ENCODE assay signal across 10 mouse cellular contexts in genomic region chr7:65369101-65369500, GRCm38 (mm10).
DNase-seq lines count a peak whose midpoint lies in the region; ATAC-seq and TF ChIP-seq lines count a peak whose summit lies in the region.
"Had no signal": no experiment of that assay in that cellular context is flagged by ENCODE, and none has a peak within 500 bp of the region (broad histone marks: within the 10 kb centered on the region; RNA-seq: fewer than 3 reads in every experiment).

No protein-coding gene starts in this region.

- H3K36me3 ChIP-seq in forebrain, embryonic 11.5 days (ENCODE audit: control insufficient read depth, insufficient read depth, low read length) = no peaks in the 10 kb centered on the region
- H3K36me3 ChIP-seq in limb, embryonic 10.5 days = no peaks in the 10 kb centered on the region
- no peaks in the 10 kb centered on the region for H3K36me3 ChIP-seq in neural tube, embryonic 14.5 days (ENCODE audit: control insufficient read depth, insufficient read depth, low read length)

- peak overlapping the region; percentile 49 for H3K4me2 ChIP-seq in forebrain, embryonic 11.5 days (ENCODE audit: low read depth, low read length, severe bottlenecking)
- peak overlapping the region; percentile 41 for H3K4me2 ChIP-seq in neural tube, embryonic 14.5 days (ENCODE audit: low read depth, low read length)

- peaks cover 10% of the 10 kb centered on the region; the same call in 1 of the 2 replicates for H3K4me1 ChIP-seq in forebrain, embryonic 11.5 days (replicated peaks; ENCODE audit: control insufficient read depth, insufficient read depth, low read length)
- peaks cover 31% of the 10 kb centered on the region for H3K4me1 ChIP-seq in limb, embryonic 10.5 days
- peaks cover 3% of the 10 kb centered on the region for H3K4me1 ChIP-seq in neural tube, embryonic 14.5 days (ENCODE audit: control insufficient read depth, insufficient read depth, low read length)

- no peak for ATAC-seq in forebrain, embryonic 11.5 days (replicated peaks; ENCODE audit: low FRiP score)
- no peak for ATAC-seq in neural tube, embryonic 14.5 days (ENCODE audit: low read depth)
- ATAC-seq in monocyte, adult 5-6 weeks (replicated peaks; ENCODE audit: insufficient number of reproducible peaks, low FRiP score, low TSS enrichment, poor library complexity, severe bottlenecking) = no peak
- ATAC-seq: Patski had no signal

- H3K9me3 ChIP-seq in forebrain, embryonic 11.5 days (ENCODE audit: control insufficient read depth, low read length) = no peaks in the 10 kb centered on the region
- H3K9me3 ChIP-seq in limb, embryonic 10.5 days (replicated peaks) = no peaks in the 10 kb centered on the region
- no peaks in the 10 kb centered on the region for H3K9me3 ChIP-seq in neural tube, embryonic 14.5 days (ENCODE audit: control insufficient read depth, low read length)

- H3K27ac ChIP-seq in layer of hippocampus, adult 2 months = peak overlapping the region; percentile 94
- no peak overlapping the region for H3K27ac ChIP-seq in forebrain, embryonic 11.5 days (ENCODE audit: low read depth, low read length)
- no peak overlapping the region for H3K27ac ChIP-seq in limb, embryonic 10.5 days
- no peak overlapping the region for H3K27ac ChIP-seq in neural tube, embryonic 14.5 days (ENCODE audit: low read depth, low read length)

- peak overlapping the region; percentile 86 for H3K4me3 ChIP-seq in layer of hippocampus, adult 2 months
- peak overlapping the region; percentile 26 for H3K4me3 ChIP-seq in forebrain, embryonic 11.5 days (ENCODE audit: low read depth, low read length)
- H3K4me3 ChIP-seq in limb, embryonic 10.5 days = peak overlapping the region; percentile 88
- H3K4me3 ChIP-seq in neural tube, embryonic 14.5 days (ENCODE audit: low read depth, low read length) = peak overlapping the region; percentile 80

- no peaks in the 10 kb centered on the region for H3K27me3 ChIP-seq in forebrain, embryonic 11.5 days (ENCODE audit: control insufficient read depth, insufficient read depth, low read length)
- H3K27me3 ChIP-seq in limb, embryonic 10.5 days (ENCODE audit: low read depth, poor library complexity, severe bottlenecking) = no peaks in the 10 kb centered on the region
- H3K27me3 ChIP-seq in neural tube, embryonic 14.5 days (ENCODE audit: control insufficient read depth, insufficient read depth, low read length) = no peaks in the 10 kb centered on the region; the same call in 1 of the 2 replicates
- H3K27me3 ChIP-seq: Patski had no signal

- peak overlapping the region; percentile 39; the same call in 1 of the 2 replicates for H3K9ac ChIP-seq in forebrain, embryonic 11.5 days (ENCODE audit: low read length)
- H3K9ac ChIP-seq in neural tube, embryonic 14.5 days (replicated peaks; ENCODE audit: low read depth, low read length) = no peak overlapping the region; the same call in 1 of the 2 replicates

- 18% methylated on average over 5 of the region's 5 CpGs for WGBS in forebrain, embryonic 11.5 days
- WGBS in limb, embryonic 10.5 days = 57% methylated on average over 5 of the region's 5 CpGs
- WGBS in neural tube, embryonic 14.5 days = 10% methylated on average over 5 of the region's 5 CpGs

- DNase-seq in layer of hippocampus, adult 2 months (ENCODE audit: low spot score in 2 of 2) = no peak
- DNase-seq in layer of hippocampus, postnatal 25 days (ENCODE audit: extremely low spot score in 1 of 2, low spot score in 1 of 2) = no peak
- no peak for DNase-seq in forebrain, embryonic 11.5 days (ENCODE audit: low spot score)
- no peak for DNase-seq in limb, embryonic 10.5 days (ENCODE audit: low spot score)
- no peak for DNase-seq in cerebellum, adult 11-12 months
- no peak for DNase-seq in gastrocnemius, postnatal 25 days
- DNase-seq: cerebellum, postnatal 10 days had no signal

- no peak for TF ChIP-seq CTCF in layer of hippocampus, adult 2 months (conservative IDR thresholded peaks at IDR 0.05)

Comparison
In these comparisons a context has a peak if more than half of its experiments do, and no peak if none do; other contexts are left out.
1. H3K4me3 ChIP-seq: peak in every context shown above with its lines; median percentile 88 in limb, embryonic 10.5 days; 86 in layer of hippocampus, adult 2 months; 80 in neural tube, embryonic 14.5 days; 26 in forebrain, embryonic 11.5 days.